In genomic region chr6:124903580-124904151, GRCm38 (mm10) we compare ENCODE assay signal across 1 mouse cellular context.
TF ChIP-seq lines count a peak whose summit lies in the region.

No protein-coding gene starts in this region.

TF ChIP-seq in CH12.LX, 34 proteins besides CTCF, POLR2A, EP300 and RAD21 (continued from another document):
- TF ChIP-seq PAX5 (IDR thresholded peaks at IDR 0.05; ENCODE audit: low read length) = no peak
- TF ChIP-seq CHD2 (IDR thresholded peaks at IDR 0.05; ENCODE audit: low read length) = peak; percentile 82
- TF ChIP-seq ZMIZ1 (IDR thresholded peaks at IDR 0.05; ENCODE audit: low read depth, low read length) = no peak
- TF ChIP-seq ZKSCAN1 (IDR thresholded peaks at IDR 0.05; ENCODE audit: borderline replicate concordance, low read depth, low read length) = no peak
- peak; percentile 38; the same call in 1 of the 2 replicates for TF ChIP-seq MXI1 (IDR thresholded peaks at IDR 0.05; ENCODE audit: low read depth, low read length)
- TF ChIP-seq E2F4 (IDR thresholded peaks at IDR 0.05; ENCODE audit: insufficient replicate concordance, low read depth, low read length) = no peak
- TF ChIP-seq MAZ (IDR thresholded peaks at IDR 0.05; ENCODE audit: low read depth, low read length) = no peak; the same call in 1 of the 2 replicates
- TF ChIP-seq UBTF (IDR thresholded peaks at IDR 0.05; ENCODE audit: low read depth, low read length) = no peak
- TF ChIP-seq JUND (conservative IDR thresholded peaks at IDR 0.05; ENCODE audit: low read depth, low read length) = no peak
- no peak for TF ChIP-seq TCF12 (IDR thresholded peaks at IDR 0.05; ENCODE audit: low read depth, low read length)
- TF ChIP-seq NRF1 (IDR thresholded peaks at IDR 0.05; ENCODE audit: low read depth, low read length) = no peak
- TF ChIP-seq IRF4 (IDR thresholded peaks at IDR 0.05; ENCODE audit: low read depth, low read length) = peak; percentile 40; the same call in 1 of the 2 replicates
- TF ChIP-seq ELF1 (IDR thresholded peaks at IDR 0.05; ENCODE audit: low read depth, low read length) = peak; percentile 23; the same call in 1 of the 2 replicates
- TF ChIP-seq ZNF384 (IDR thresholded peaks at IDR 0.05; ENCODE audit: low read depth, low read length) = 0 out of 2 replicates have a peak, but pooled peaks have one; percentile 23
- no peak for TF ChIP-seq GABPA (IDR thresholded peaks at IDR 0.05; ENCODE audit: insufficient replicate concordance, low read depth, low read length)
- TF ChIP-seq MAX (IDR thresholded peaks at IDR 0.05; ENCODE audit: low read length) = 0 out of 2 replicates have a peak, but pooled peaks have one; percentile 11
- TF ChIP-seq BHLHE40 (IDR thresholded peaks at IDR 0.05; ENCODE audit: low read depth, low read length) = peak; percentile 92
- TF ChIP-seq ZC3H11A (IDR thresholded peaks at IDR 0.05; ENCODE audit: low read depth, low read length) = no peak
- TF ChIP-seq MYC (IDR thresholded peaks at IDR 0.05; ENCODE audit: low read depth, low read length) = peak; percentile 25; the same call in 1 of the 2 replicates
- TF ChIP-seq HCFC1 (IDR thresholded peaks at IDR 0.05; ENCODE audit: low read depth, low read length) = no peak
- no peak for TF ChIP-seq TBP (conservative IDR thresholded peaks at IDR 0.05; ENCODE audit: low read depth, low read length)
- TF ChIP-seq MAFK (IDR thresholded peaks at IDR 0.05; ENCODE audit: insufficient replicate concordance, low read length) = no peak
- 0 out of 2 replicates have a peak, but pooled peaks have one; percentile 54 for TF ChIP-seq ETS1 (conservative IDR thresholded peaks at IDR 0.05; ENCODE audit: low read depth, low read length)
- no peak for TF ChIP-seq USF1 (IDR thresholded peaks at IDR 0.05; ENCODE audit: low read depth, low read length)
- TF ChIP-seq SIN3A (IDR thresholded peaks at IDR 0.05; ENCODE audit: low read length) = peak; percentile 63; the same call in 1 of the 2 replicates
TF ChIP-seq in CH12.LX: peak in this region for 11.
